Mouse (Mus musculus) megakaryocyte progenitor cell, adult 5-6 weeks (primary cell): ENCODE results near the gene Tead2. TPM values are rescaled to one million over a fixed set of nuclear protein-coding genes. Genes with fewer than 3 reads are reported as not detected.

Source experiments
- ATAC-seq: replicated peaks from 2 replicates; pipeline ENCODE4 v1.8.0; 2016; ENCODE audit warnings: mild to moderate bottlenecking, moderate TSS enrichment, inconsistent platforms; ENCODE audit not compliant: poor library complexity
- total RNA-seq, 2 experiments: library from RNA; stranded (forward) in 1 of 2; stranded (reverse) in 1 of 2; fragments of 157-497, 149-512 nt in 1 of 2; fragments of 200-1000 nt in 1 of 2; gene quantifications; 2 replicates each; pipeline versions ENCODE4 v1.2.3 to v1.2.4; 2015 to 2017

Gene Tead2
- total RNA-seq, 2 experiments from 2014 or later, result not detected

DNA sequence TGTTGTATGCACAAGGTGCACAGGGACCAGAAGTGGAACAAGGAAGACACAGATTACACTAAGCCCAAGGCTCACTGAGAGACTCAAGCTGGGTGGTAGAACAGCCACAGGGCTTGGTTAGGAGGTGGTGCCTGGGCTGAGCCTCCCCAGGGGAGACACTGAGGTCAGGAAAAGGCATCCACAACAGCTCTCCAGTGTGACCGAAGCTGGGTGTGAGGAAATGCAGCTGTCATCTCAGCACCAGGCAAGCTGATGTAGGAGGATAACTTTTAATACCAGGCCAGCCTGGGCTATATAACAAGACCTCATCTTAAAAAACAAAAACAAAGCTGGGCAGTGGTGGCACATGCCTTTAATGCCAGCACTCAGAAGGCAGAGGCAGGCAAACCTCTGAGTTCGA, 24.4 kb upstream of the Tead2 start:
- no peak for ATAC-seq

DNA sequence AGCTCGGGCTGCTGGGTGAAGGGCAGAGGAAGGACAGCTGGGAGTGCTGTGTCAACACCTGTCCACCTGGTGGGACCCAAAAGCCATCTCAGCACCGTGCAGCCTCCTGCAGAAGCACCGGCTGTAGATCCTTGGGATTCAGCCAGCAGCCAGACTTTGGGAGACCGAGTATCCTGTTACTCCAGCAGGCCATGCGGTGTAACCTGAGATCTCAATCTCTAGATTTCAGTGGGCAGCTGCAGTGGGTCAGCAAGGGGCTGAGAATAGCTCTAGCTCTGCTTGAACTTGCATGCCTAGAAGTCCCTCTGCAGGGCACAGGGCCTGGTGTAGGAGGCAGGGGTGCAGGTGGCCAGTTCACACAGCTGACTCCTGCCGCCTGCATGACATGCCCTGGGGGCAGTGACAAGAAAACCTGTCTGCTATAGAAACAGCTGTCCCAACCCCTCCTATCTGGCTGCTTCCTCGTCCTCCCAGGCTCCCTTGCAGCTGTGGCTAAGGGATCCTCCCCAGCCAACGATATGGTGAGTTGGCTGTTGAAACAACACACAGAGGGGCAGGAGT, 23.7 kb upstream of the Tead2 start:
- peak; percentile 45 for ATAC-seq

GRCm38 (mm10) chr7:45192585-45193310, 22.8 kb upstream of the Tead2 start:
- no peak for ATAC-seq

GRCm38 (mm10) chr7:45193406-45193805, 22.1 kb upstream of the Tead2 start:
- no peak for ATAC-seq

- peak; percentile 47 for ATAC-seq
These were observed 21.4 kb upstream of the Tead2 start for GRCm38 (mm10) chr7:45193871-45194785.

- ATAC-seq, result no peak
These were observed 20.0 kb upstream of the Tead2 start for GRCm38 (mm10) chr7:45195341-45196175.

DNA sequence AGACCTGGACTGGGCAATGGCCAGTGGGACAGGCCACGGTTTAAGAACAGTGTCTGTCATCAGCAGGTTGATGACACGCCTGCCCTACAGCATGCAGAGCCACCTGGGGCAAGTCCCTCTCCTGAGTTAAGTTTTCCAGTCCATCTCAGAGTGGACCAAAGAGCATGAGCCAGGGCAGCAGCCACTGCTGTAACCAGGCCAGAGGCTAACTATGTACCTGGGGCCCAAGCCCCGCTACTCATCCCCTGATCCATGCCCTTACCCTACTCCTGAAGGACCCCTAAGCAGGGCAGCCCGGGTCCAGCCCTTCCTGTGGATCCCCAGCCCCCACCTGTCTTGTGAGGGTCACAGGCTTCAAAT, 19.4 kb upstream of the Tead2 start:
- no peak for ATAC-seq

DNA sequence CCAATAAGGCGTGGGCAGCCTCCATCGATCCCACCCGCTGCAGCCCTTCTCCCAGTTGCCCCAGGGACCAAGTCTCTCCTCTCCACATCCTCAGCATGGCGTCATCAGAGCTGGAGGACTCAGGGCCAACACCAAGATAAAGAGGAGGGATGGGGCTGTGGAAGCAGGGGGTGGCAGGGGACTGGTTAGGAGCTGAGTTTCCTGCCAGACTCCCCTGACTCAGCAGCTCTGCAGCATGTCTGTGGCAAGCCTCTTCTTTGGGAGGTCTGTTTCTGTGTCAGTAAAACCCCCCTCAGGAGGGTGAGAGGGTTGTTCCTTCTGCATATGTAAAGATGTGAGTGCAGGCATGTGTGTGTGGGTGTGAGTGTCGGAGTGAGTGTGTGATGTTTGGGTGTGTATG, 18.6 kb upstream of the Tead2 start:
- 0 out of 2 replicates have a peak, but pooled peaks have one; percentile 14 for ATAC-seq

- peak; percentile 81 for ATAC-seq
These were observed 17.1 kb upstream of the Tead2 start for GRCm38 (mm10) chr7:45198435-45198834.

GRCm38 (mm10) chr7:45198961-45199360, 16.6 kb upstream of the Tead2 start:
- no peak for ATAC-seq

GRCm38 (mm10) chr7:45202654-45203053, 12.9 kb upstream of the Tead2 start:
- ATAC-seq, result no peak

GRCm38 (mm10) chr7:45204380-45205143, 11.0 kb upstream of the Tead2 start, which contains the start of gene Ccdc155:
Ccdc155 (minus strand) TSS chr7:45204892.
- ATAC-seq, result peak; percentile 96

DNA sequence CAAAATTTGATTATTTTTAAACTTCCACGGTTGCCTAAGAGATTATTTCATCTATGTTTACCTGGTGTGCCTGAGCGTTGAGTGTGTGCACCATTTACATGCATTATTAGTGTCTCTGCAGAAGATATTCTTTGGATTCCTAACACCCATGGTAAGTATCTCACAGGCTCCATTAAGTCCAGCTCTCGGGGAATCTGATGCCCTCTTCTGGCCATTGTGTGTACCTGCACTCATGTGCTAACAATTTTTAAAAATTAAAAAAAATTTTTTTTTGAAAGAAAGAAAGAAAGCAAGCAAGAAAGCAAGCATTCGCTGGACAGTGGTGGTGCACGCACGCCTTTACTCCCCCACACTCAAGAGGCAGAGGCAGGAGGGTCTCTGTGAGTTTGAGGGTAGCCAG, 7.3 kb upstream of the Tead2 start:
- no peak for ATAC-seq

DNA sequence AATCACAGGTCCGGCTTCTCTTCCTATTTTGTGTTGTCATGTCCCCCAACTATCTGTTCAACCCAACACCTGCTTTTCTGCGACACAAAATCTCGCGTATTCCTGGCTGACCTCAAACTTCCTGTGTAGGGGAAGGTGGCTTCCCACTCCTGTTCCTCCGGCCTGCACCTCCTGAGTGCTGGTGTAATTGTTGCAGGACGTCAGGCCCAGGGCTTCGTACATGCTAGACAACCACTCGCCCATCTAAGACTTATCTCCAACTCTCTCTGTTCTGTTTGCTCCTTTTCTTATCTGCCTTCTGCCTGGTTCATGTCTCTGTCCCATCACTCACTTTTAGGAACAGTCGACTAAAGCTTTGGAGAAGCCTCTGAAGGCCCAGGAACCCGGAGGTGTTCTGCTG, 4.5 kb upstream of the Tead2 start:
- peak; percentile 21 for ATAC-seq

GRCm38 (mm10) chr7:45211851-45212251, 3.7 kb upstream of the Tead2 start, which contains the start of gene Dkkl1:
Dkkl1 (minus strand) TSS chr7:45212147.
- peak; percentile 87 for ATAC-seq

DNA sequence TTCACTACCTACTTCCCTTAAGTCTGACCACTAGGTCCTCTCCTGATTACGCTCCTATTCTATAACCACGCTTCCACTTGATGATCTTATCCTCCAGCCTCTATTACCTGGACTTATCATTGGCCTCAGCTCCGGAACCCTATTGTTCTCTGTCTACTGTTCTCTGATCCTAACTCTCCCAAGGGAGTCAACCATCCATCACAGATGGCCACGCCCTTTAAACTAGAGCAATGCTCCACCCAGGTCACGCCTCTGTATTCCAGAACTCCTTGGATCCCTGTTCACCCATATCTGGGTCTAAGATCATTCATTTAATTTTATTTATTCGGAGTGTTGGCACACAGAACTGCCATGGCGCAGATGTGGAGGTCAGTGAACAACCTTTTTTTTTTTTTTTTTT, 3.2 kb upstream of the Tead2 start:
- ATAC-seq, result no peak

GRCm38 (mm10) chr7:45213708-45214107, 1.8 kb upstream of the Tead2 start:
- ATAC-seq, result no peak

DNA sequence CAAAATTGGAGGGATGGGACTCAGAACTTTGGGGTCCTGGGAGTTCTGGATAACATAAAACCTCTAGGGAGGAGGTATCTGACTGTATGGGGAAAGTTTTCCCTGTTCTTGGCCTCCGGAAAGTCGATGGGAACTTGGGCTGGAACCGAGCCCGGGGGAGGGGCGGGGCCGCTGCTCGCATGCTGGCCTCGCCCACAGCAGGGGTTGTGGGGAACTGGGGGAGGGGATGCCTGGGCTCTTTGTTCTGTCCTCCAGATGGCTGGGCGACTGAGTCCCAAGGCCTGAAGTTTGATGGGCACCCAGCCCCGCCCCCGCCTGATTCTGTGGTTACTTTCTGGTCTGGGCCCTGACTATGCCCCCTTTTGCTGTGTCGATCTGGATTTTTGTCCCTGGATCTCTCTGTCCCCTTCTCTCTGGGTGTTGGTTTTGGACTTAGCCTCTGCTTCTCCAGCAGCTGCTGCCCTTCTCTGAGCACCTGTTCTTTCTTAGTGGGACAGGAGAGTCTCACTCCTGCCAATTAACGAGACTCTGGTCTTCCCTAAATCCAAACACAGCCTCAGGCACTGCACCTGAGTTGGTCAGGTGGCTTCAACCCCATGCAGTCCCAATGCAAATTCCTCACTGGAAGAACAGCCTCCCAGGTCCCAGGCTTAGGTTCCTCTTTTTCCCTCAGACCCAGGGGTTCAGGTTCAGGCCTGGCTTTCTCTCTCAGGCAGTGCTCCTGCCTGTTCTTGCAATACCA, 1.1 kb downstream of the Tead2 start:
- ATAC-seq, result 0 out of 2 replicates have a peak, but pooled peaks have one; percentile 7

DNA sequence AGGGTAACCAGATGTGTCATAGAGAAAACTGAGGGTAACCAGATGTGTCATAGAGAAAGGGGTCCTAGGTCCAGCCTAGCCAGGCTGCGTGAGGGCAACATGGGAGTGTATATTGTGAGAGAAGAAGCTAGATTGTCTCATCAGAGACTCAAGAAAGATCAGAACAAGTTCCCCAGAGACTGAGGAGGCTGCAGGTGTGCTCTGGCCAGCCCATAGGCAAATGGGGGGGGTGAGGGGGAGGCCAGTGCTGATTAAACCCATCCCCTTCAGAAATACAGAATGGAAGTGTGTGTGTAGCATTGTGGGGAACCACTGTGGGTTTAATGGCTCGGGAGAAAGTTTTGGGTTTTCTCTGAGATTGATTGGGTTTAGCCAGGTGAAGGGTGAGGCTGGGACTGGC, 6.1 kb downstream of the Tead2 start:
- ATAC-seq, result no peak
